Mouse (Mus musculus) urinary bladder, postnatal 36 days (tissue): ENCODE data around the gene Cdh13.

Experiments
- DNase-seq, 2 experiments: peaks; one replicate each; pipeline ENCODE4 v3.0.0; 2022; ENCODE audit warnings: low spot score in 2 of 2, mixed read lengths in 1 of 2

The Cdh13 gene

GRCm38 (mm10) chr8:119245641-119246040 is 962.1 kb downstream of the Cdh13 start:
- DNase-seq: no peak

- no peak for DNase-seq
Observed at GRCm38 (mm10) chr8:119254358-119254757, 970.8 kb downstream of the Cdh13 start.

- no peak for DNase-seq
Observed at GRCm38 (mm10) chr8:119258642-119259041, 975.1 kb downstream of the Cdh13 start.

GRCm38 (mm10) chr8:119263750-119264149 is 980.2 kb downstream of the Cdh13 start:
- no peak for DNase-seq

- no peak for DNase-seq
Observed at GRCm38 (mm10) chr8:119266304-119266703, 982.8 kb downstream of the Cdh13 start.

- no peak for DNase-seq
Observed at GRCm38 (mm10) chr8:119269576-119269975, 986.0 kb downstream of the Cdh13 start.

- DNase-seq: no peak
Observed at GRCm38 (mm10) chr8:119270371-119270770, 986.8 kb downstream of the Cdh13 start.

GRCm38 (mm10) chr8:119272891-119273290 is 989.4 kb downstream of the Cdh13 start:
- no peak for DNase-seq

- no peak for DNase-seq
Observed at GRCm38 (mm10) chr8:119275442-119275841, 991.9 kb downstream of the Cdh13 start.

GRCm38 (mm10) chr8:119277047-119277451 is 993.5 kb downstream of the Cdh13 start:
- DNase-seq: no peak

GRCm38 (mm10) chr8:119281761-119282160 is 998.2 kb downstream of the Cdh13 start:
- no peak for DNase-seq

GRCm38 (mm10) chr8:119284516-119284915 is 1001.0 kb downstream of the Cdh13 start:
- DNase-seq: no peak

GRCm38 (mm10) chr8:119284920-119285319 is 1001.4 kb downstream of the Cdh13 start:
- no peak for DNase-seq

- DNase-seq: no peak
Observed at GRCm38 (mm10) chr8:119295477-119295876, 1011.9 kb downstream of the Cdh13 start.

- DNase-seq: peak in 1 of 2 experiments; percentile 17
Observed at GRCm38 (mm10) chr8:119297752-119298151, 1014.2 kb downstream of the Cdh13 start.

GRCm38 (mm10) chr8:119300335-119300734 is 1016.8 kb downstream of the Cdh13 start:
- DNase-seq: no peak

GRCm38 (mm10) chr8:119304196-119304595 is 1020.7 kb downstream of the Cdh13 start:
- DNase-seq: no peak

- no peak for DNase-seq
Observed at GRCm38 (mm10) chr8:119311412-119311811, 1027.9 kb downstream of the Cdh13 start.

- no peak for DNase-seq
Observed at GRCm38 (mm10) chr8:119323215-119323614, 1039.7 kb downstream of the Cdh13 start.

GRCm38 (mm10) chr8:119339546-119339945 is 1056.0 kb downstream of the Cdh13 start:
- no peak for DNase-seq

- DNase-seq: no peak
Observed at GRCm38 (mm10) chr8:119343606-119344005, 1060.1 kb downstream of the Cdh13 start.

- peak; percentile 97 to 99 for DNase-seq
Observed at GRCm38 (mm10) chr8:119344190-119344856, 1060.8 kb downstream of the Cdh13 start, which contains the start of gene Hsbp1. Gene Hsbp1 (plus strand): TSS chr8:119344488.

- no peak for DNase-seq
Observed at GRCm38 (mm10) chr8:119345029-119345682, 1061.6 kb downstream of the Cdh13 start.
